Mouse (Mus musculus) kidney, adult 9 months (tissue): ENCODE data around the gene Tmem115.

Experiments used
- DNase-seq: peaks from one replicate; pipeline ENCODE4 v3.0.0; 2022

The Tmem115 gene

GRCm38 (mm10) chr9:107522400-107522711 is 11.4 kb upstream of the Tmem115 start:
- no peak for DNase-seq

GRCm38 (mm10) chr9:107526198-107527026 is 7.3 kb upstream of the Tmem115 start:
- peak; percentile 80 for DNase-seq

GRCm38 (mm10) chr9:107534408-107535202 is 860 bp downstream of the Tmem115 start:
- DNase-seq: no peak

GRCm38 (mm10) chr9:107538231-107538630 is 4.5 kb downstream of the Tmem115 start:
- no peak for DNase-seq

- DNase-seq: no peak
Measured at GRCm38 (mm10) chr9:107538711-107539110, 5.0 kb downstream of the Tmem115 start.

DNA sequence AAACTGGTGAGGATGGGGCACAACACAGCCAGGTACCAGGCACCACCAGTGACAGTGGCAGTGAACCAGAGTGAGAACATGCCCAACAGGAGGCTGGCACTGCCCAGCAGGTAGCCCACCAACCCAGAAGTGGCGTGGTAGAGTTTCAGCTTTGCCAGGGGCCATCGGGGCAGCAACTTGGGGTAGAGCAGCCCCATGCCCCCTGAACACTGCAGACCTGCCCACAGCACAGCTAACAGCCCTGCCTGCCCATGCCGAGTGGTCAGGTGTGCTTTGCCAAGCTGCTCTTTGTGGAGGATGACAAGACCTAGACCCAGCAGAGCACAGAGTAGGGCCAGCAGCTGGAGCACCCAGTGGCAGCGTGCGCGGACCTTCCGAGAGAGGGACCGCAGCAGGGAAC is 6.2 kb downstream of the Tmem115 start:
- DNase-seq: no peak

GRCm38 (mm10) chr9:107540420-107540819 is 6.7 kb downstream of the Tmem115 start:
- peak; percentile 59 for DNase-seq

DNA sequence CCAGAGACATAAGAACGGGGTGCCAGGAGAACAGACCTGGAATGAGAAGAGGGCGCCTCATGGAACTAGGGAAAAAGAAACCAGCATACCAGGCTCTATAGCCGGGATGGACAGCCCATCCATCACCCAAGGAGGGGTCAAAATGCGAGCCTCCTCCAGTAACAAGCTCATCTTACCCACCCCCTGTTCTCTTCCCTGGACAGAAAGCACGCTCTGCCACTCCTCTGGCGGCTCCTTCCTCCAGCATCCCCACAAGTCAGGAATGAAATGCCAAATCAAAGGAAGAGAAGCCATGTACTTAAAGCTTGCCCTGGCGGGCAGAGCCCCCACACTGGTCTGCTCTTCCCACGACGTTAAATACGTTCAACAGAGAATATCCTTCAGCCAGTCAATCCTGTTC is 7.3 kb downstream of the Tmem115 start:
- DNase-seq: peak; percentile 20

DNA sequence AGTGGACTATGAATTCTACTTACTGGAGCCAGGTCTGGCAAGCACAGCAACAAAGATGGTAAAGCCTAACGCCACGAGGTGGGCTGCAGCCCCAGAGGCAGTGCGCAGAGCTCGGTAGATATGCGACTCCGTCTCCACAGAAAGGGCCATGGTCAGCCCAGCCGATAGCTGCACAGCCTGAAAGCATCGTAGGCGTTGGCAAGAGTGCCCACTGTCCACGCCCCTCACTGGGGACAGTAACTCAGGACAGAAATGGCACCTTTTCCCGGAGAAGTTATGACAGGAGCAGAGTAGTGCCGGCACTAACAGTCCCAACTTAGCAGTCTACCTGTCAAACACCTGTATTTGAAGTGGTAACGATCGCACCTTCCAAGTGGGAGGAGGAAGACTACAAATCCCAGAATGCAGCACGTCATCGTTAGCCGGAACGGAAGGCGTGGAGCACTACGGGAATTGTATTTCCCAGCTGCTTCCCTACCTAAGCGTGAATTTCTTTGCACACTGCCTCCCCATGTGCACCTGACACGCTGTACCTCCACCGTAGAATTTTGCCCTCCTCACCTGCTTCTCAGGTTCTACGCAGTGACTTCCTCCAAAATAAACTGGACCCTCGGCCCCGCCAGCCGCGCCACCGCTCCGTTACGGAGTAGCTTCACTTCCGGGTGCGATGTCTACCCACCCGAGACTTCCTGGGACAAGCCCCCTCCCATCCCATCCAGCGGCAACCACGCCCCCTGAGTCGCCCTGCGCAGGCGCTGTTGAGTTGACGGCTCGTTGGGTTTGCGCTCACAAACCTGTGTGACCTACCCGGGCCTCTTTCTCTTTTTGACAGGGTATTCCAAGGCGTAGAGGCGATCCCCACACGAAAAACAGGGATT is 8.0 kb downstream of the Tmem115 start, which contains the start of the genes Cyb561d2 and Nprl2:
TSS of gene Cyb561d2 (minus strand) at position 720 of the 878 bp plus-strand sequence.
TSS of gene Nprl2 (plus strand) at position 753 of the 878 bp plus-strand sequence.
- DNase-seq: peak; percentile 97

DNA sequence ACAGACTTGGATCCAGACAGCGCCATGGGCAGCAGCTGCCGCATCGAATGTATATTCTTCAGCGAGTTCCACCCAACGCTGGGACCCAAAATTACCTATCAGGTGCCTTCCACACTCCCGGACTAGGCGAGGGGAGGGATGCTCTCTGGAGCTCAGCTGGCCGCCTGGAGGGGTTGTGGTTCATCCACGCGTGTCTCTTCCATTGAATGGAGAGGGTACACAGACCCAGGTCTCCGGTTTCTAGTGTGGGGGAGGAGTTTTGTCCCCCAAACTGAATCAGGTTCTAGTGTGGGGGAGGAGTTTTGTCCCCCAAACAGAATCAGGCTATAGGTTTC is 8.6 kb downstream of the Tmem115 start:
- no peak for DNase-seq

DNA sequence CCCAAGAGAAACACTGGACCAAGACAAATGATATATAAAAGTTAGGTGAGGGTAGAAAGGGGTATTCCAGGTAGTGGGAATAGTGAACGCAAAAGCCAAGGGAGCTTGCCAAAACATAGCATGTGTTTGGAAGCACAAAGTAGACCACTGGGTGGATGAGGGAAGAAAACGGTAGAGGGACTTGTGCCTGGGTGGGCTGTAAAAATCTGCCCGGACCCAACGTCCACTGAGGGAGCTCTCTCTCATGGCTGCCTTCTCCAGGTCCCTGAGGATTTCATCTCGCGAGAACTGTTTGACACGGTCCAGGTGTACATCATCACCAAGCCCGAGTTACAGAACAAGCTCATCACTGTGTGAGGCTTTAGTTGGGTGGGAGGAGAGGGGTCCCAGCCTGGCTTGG is 9.0 kb downstream of the Tmem115 start:
- DNase-seq: peak; percentile 34

DNA sequence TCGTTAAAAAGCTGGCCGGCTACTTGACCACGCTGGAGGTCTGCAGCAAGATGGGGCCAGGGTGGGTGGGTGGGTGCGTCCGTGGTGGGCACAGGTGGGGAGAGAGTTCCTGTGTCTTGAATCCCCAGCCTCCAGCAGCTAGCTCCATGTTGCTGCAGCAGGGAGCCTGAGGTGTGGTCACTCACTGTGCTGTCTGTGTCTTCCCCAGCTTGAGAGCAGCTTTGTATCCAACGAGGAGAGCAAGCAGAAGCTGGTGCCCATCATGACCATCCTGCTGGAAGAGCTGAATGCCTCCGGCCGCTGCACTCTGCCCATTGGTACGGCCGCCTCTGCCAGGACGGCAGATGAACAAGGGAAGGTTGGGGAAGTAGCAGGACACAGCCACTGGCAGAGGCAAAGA is 9.6 kb downstream of the Tmem115 start:
- DNase-seq: no peak

- DNase-seq: peak; percentile 32
Measured at GRCm38 (mm10) chr9:107544196-107544700, 10.5 kb downstream of the Tmem115 start.

- DNase-seq: peak; percentile 29
Measured at GRCm38 (mm10) chr9:107544729-107545128, 11.0 kb downstream of the Tmem115 start.

DNA sequence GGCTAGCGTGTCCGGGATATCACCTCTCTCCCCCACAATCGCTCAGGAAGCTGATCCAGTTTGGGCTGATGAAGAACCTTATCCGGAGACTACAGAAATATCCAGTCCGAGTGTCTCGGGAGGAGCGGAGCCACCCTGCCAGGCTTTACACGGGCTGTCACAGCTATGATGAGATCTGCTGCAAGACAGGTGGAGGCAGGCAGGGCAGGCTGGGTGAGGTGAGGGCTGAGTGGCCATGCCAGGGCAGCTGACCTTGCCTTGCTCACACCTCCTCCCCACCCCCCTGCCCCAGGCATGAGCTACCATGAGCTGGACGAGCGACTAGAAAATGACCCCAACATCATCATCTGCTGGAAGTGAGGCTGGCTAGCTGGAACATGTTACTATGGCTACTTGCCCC is 11.5 kb downstream of the Tmem115 start:
- no peak for DNase-seq

- peak; percentile 86 for DNase-seq
Measured at GRCm38 (mm10) chr9:107545602-107546001, 11.9 kb downstream of the Tmem115 start.

- DNase-seq: peak; percentile 97
Measured at GRCm38 (mm10) chr9:107547026-107547425, 13.3 kb downstream of the Tmem115 start, which contains the start of gene Zmynd10. Zmynd10 (plus strand) TSS chr9:107547298.

GRCm38 (mm10) chr9:107547957-107548356 is 14.2 kb downstream of the Tmem115 start:
- DNase-seq: no peak

DNA sequence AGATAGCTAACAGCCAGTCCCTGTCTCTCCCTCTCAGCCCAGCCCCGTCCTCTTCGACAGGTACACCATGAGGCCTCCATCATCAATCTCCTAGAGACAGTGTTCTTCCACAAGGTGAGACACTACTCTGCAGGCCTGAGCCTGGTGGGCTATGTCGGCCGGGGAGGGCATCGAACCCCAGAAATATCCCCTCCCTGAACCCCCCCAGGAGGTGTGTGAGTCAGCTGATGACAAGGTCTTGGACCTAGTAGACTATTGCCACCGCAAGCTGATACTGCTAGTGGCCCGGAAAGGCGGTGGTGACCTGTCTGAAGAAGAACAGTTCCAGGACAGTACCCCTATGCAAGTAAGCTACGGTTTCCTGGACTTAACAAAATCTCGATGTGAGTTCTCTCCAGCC is 15.1 kb downstream of the Tmem115 start:
- DNase-seq: no peak

- DNase-seq: no peak
Measured at GRCm38 (mm10) chr9:107549297-107550074, 15.7 kb downstream of the Tmem115 start.

DNA sequence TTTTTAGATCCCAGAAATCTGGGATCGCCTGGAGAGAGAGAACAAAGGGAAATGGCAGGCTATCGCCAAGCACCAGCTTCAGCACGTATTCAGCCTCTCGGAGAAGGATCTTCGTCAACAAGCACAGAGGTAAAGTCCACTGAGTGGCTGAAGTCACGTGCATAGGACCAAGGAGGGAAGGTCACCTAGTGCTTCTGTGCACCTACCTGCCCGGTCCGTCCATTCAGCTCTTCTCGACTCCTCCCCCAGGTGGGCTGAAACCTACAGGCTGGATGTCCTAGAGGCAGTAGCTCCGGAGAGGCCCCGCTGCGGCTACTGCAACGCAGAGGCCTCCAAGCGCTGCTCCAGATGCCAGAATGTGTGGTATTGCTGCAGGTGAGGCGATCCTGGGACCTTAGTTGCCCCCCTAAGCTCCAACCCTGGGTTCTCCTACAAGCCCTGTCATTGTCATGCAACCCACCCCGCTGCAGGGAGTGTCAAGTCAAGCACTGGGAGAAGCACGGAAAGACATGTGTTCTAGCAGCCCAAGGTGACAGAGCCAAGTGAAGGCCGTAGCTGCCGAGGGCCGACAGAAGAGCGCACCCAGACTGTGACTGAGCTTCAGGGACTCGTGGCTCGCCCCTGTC is 16.9 kb downstream of the Tmem115 start:
- DNase-seq: peak; percentile 95
